Mouse (Mus musculus) cerebellum, adult 18-20 months (tissue): ENCODE data around the gene Irak1.

Experiments
- DNase-seq, 2 experiments: peaks; one replicate each; pipeline ENCODE4 v3.0.0; 2021

The Irak1 gene

DNA sequence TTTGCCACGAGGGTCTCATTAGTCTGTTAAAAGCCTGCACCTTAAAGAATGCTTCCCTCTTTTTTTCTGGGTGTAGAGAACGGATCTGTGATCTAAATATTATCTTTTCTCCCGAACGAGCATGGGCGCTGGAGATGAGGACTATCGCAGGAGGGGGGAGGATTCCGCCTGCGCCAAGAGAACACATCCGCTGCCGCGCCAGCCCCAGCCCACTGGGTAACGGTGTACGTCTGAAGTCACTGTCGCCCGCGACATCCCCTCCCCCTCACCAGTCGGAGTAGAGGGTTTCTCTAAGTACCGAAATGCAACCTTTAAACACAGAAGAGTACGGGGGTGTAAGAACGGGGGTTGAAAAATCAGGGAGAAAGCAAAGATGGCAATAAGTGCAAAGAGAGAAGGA, 58.4 kb downstream of the Irak1 start:
- peak; percentile 49 to 58 for DNase-seq

GRCm38 (mm10) chrX:73964363-73964762, 59.4 kb downstream of the Irak1 start:
- no peak for DNase-seq
